Mouse (Mus musculus) neural tube, embryonic 15.5 days (tissue): ENCODE measurements at regions not wholly inside any gene's neighbourhood (a gene's known extent, or its start where the extent isn't known, plus 50 kb on each side); places are given as distances from the start of the nearest gene placed in this dataset.

Experiments
- ATAC-seq: fragments of 200-750 bp; cut with Nextera tagmentation; 2 replicates; pipeline ENCODE4 v1.8.0; 2017; ENCODE audit warnings: mild to moderate bottlenecking, moderate TSS enrichment, moderate library complexity; ENCODE audit not compliant: low FRiP score
- H3K27ac ChIP-seq: fragments of 300-500 bp; sonication (generic); replicated peaks from 2 replicates; pipeline ENCODE4 v1.5.1; 2015; ENCODE audit warnings: mild to moderate bottlenecking, inconsistent platforms
- H3K27me3 ChIP-seq: fragments of 300-500 bp; sonication (generic); replicated peaks from 2 replicates; pipeline ENCODE4 v1.6.1; 2015; ENCODE audit warnings: inconsistent platforms
- H3K36me3 ChIP-seq: fragments of 300-500 bp; sonication (generic); 2 replicates; pipeline ENCODE4 v1.6.1; 2015; ENCODE audit warnings: inconsistent platforms
- H3K4me1 ChIP-seq: fragments of 300-500 bp; sonication (generic); 2 replicates; pipeline ENCODE4 v1.6.1; 2015; ENCODE audit warnings: inconsistent platforms
- H3K4me2 ChIP-seq: fragments of 300-500 bp; sonication (generic); 2 replicates; pipeline ENCODE4 v1.6.1; 2015; ENCODE audit warnings: inconsistent platforms, mild to moderate bottlenecking, moderate library complexity
- H3K4me3 ChIP-seq: fragments of 300-500 bp; sonication (generic); replicated peaks from 2 replicates; pipeline ENCODE4 v1.5.1; 2015; ENCODE audit warnings: mild to moderate bottlenecking, inconsistent platforms
- H3K9ac ChIP-seq: fragments of 300-500 bp; sonication (generic); replicated peaks from 2 replicates; pipeline ENCODE4 v1.6.1; 2015; ENCODE audit warnings: mild to moderate bottlenecking, inconsistent platforms
- H3K9me3 ChIP-seq: fragments of 300-500 bp; sonication (generic); replicated peaks from 2 replicates; pipeline ENCODE4 v1.6.1; 2016; ENCODE audit warnings: inconsistent platforms
- WGBS: fragments of 180-500 bp; shearing (Covaris S2); methylation state at CpG from one replicate; pipeline ENCODE4 v1.1.7; 2015; ENCODE audit warnings: mixed read lengths; 5-methylcytosine and 5-hydroxymethylcytosine counted together

DNA sequence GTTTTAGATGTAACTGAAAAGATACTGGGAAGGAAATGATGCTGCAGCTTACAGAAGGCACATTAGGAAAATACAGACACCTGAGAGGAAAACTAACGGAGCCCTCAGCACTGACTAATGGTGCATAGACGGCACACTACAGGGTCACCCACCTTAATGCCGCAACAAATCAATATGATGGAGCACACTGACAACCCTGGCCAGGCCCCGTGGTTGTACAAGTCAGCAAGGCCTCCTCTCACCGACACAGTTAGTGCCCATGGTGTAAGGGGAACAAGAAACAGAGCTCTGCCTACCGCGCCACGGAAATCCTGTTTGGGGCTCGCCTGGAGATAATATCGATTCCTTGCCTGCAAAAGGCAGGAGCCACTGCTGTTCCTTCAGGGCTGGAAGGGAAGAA lies 273.9 kb downstream of the Prim2 start:
- WGBS = 70% methylated on average over 10 of the region's 10 CpGs
- peak; percentile 65 for ATAC-seq
- Histone ChIP-seq H3K4me1 (0 out of 2 replicates have a peak, but pooled peaks cover 3% of the 10 kb centered on the region), H3K36me3 (no peaks in the 10 kb centered on the region), H3K27ac (peak overlapping the region; percentile 48), H3K4me2 (no peak overlapping the region), H3K9me3 (no peaks in the 10 kb centered on the region), H3K27me3 (no peaks in the 10 kb centered on the region), H3K4me3 (no peak overlapping the region), H3K9ac (no peak overlapping the region)

DNA sequence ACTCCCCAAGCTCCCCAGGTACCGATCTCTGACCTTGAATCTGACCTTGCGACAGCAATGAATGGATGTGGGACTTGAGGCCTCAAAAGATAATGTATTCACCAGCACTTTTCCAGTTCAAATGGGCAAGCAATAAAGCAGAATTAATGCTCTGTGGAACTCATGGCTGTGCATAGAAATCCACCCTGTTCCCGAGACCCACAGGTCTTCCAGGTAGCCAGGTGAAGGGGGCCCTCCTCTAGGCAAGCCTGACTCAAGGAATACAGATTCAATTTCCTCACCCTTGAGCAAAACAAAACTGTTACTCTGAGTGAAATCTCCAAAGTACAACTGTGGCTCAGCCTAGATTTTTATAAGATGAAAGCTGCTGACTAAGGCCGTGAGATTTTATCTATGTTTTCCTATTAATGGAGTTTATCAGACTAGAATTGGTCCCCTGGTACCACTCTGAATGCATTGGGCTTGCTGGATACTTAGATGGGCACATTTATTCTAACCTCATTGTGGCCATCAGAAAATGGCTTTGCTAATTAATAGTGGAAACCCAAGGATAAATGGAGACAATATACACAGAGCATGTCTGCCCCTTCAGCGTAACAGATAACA lies 274.5 kb downstream of the Prim2 start:
- WGBS = 56% methylated on average over 5 of the region's 5 CpGs
- no peak overlapping the region for H3K9ac ChIP-seq
- H3K4me2 ChIP-seq = no peak overlapping the region
- no peaks in the 10 kb centered on the region for H3K36me3 ChIP-seq
- H3K4me3 ChIP-seq = no peak overlapping the region
- H3K27ac ChIP-seq = no peak overlapping the region
- 0 out of 2 replicates have a peak, but pooled peaks cover 3% of the 10 kb centered on the region for H3K4me1 ChIP-seq
- ATAC-seq = peak; percentile 51; the same call in 1 of the 2 replicates
- no peaks in the 10 kb centered on the region for H3K9me3 ChIP-seq
- H3K27me3 ChIP-seq = no peaks in the 10 kb centered on the region

DNA sequence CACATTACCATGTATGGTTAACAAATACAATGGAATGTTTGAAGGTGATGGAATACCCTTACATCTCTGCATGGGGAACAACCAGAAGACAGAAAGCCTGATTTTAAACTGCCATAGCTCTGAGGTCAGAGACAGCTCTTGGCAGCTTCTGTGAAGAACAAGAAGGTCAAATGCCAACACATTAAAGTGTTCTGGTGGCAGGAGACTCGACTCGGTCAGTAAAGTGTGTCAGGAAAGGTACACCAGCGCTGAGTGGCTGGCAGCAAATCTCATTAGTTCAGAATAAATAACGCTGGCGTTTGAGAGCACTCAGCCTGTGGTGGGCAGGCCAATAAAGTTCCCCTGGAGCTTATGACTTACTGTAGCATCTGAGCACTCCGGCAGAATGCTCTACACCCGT lies 298.8 kb downstream of the Prim2 start:
- Histone ChIP-seq H3K27ac (no peak overlapping the region), H3K27me3 (no peaks in the 10 kb centered on the region), H3K9me3 (no peaks in the 10 kb centered on the region), H3K4me3 (no peak overlapping the region), H3K36me3 (no peaks in the 10 kb centered on the region), H3K9ac (no peak overlapping the region), H3K4me2 (no peak overlapping the region), H3K4me1 (no peaks in the 10 kb centered on the region)
- ATAC-seq = no peak
- whole genome bisulfite sequencing = 69% methylated on average over 7 of the region's 7 CpGs

- Histone ChIP-seq H3K4me3 (no peak overlapping the region), H3K9me3 (no peaks in the 10 kb centered on the region), H3K4me2 (no peak overlapping the region), H3K36me3 (no peaks in the 10 kb centered on the region), H3K27me3 (no peaks in the 10 kb centered on the region), H3K4me1 (no peaks in the 10 kb centered on the region), H3K27ac (no peak overlapping the region), H3K9ac (no peak overlapping the region)
- 64% methylated on average over 13 of the region's 13 CpGs for WGBS
- no peak for ATAC-seq
Measured at GRCm38 (mm10) chr1:33362688-33363426, 306.7 kb downstream of the Prim2 start.

- Histone ChIP-seq H3K27ac (no peak overlapping the region), H3K4me2 (no peak overlapping the region), H3K27me3 (no peaks in the 10 kb centered on the region), H3K4me1 (no peaks in the 10 kb centered on the region), H3K36me3 (no peaks in the 10 kb centered on the region), H3K4me3 (no peak overlapping the region), H3K9ac (no peak overlapping the region), H3K9me3 (no peaks in the 10 kb centered on the region)
- ATAC-seq = no peak
- WGBS = 78% methylated on average over 3 of the region's 3 CpGs
Measured at GRCm38 (mm10) chr1:33334061-33334460, 335.5 kb downstream of the Prim2 start.
